Mouse (Mus musculus): ENCODE data around the gene Aspscr1. TPM values are rescaled to one million over a fixed set of nuclear protein-coding genes. Genes with fewer than 3 reads are reported as not detected.

The Aspscr1 gene
- polyA plus RNA-seq, 1 experiment from 2014 or later, result 122 TPM

DNA sequence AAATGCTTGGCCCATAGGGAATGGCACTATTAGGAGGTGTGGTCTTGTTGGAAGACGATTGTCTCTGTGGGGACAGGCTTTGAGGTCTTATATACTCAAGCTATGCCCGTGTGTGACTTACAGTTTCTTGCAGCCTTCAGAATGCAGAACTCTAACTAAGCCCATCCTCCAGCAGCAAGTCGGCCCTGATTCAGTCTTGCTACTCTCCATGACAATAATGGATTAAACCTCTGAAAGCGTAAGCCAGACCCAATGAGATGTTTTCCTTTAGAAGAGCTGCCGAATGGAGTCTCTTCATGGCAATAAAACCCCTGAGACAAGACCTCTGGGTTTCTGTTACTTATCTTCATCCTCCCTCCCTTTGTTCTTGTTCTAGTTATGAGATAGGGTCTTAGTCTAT lies 38.0 kb upstream of the Aspscr1 start:
- H3K9ac ChIP-seq (ENCODE audit: low read length), result no peak overlapping the region
- no peak overlapping the region for H3K4me2 ChIP-seq (ENCODE audit: low read depth, severe bottlenecking)
- no peak overlapping the region for H3K27ac ChIP-seq (replicated peaks; ENCODE audit: low read depth, low read length)
- H3K27me3 ChIP-seq (ENCODE audit: control insufficient read depth, insufficient read depth, low read length), result no peaks in the 10 kb centered on the region
- no peaks in the 10 kb centered on the region for H3K9me3 ChIP-seq (ENCODE audit: control insufficient read depth, low read length)
- H3K36me3 ChIP-seq (ENCODE audit: control insufficient read depth, insufficient read depth, low read length), result no peaks in the 10 kb centered on the region
- DNase-seq (ENCODE audit: low spot score), result no peak
- no peak for ATAC-seq (ENCODE audit: insufficient number of reproducible peaks, low FRiP score, low TSS enrichment, low read depth)
- H3K4me1 ChIP-seq (ENCODE audit: control insufficient read depth, insufficient read depth, low read length), result peaks cover 12% of the 10 kb centered on the region
- H3K4me3 ChIP-seq (ENCODE audit: low read depth, low read length), result no peak overlapping the region
- WGBS, result 85% methylated on average over 5 of the region's 5 CpGs

DNA sequence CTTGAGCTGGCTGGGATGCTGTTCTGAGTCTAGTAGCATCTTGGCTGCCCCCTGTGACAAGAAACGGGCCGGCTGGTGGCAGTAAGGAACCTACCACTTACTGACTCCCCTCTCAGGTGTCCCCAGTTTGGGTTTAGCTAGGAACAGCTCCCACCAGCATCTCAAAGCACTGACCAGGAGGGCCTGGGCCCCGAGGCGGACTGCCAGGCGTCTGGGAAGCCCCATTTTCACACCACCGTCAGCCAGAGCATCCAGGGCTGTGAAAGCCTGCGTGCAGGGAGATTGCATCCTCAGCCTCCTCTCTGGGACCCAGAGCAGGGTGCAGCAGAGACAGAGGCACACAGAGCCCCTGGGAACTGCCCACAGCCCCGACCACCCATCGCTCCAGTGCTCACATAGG lies 31.5 kb upstream of the Aspscr1 start:
- Histone ChIP-seq H3K9ac (ENCODE audit: low read length) (peak overlapping the region; percentile 45), H3K4me1 (ENCODE audit: control insufficient read depth, insufficient read depth, low read length) (peaks cover 18% of the 10 kb centered on the region), H3K36me3 (ENCODE audit: control insufficient read depth, insufficient read depth, low read length) (no peaks in the 10 kb centered on the region), H3K4me3 (ENCODE audit: low read depth, low read length) (no peak overlapping the region), H3K9me3 (ENCODE audit: control insufficient read depth, low read length) (no peaks in the 10 kb centered on the region), H3K27ac (replicated peaks; ENCODE audit: low read depth, low read length) (no peak overlapping the region), H3K27me3 (ENCODE audit: control insufficient read depth, insufficient read depth, low read length) (no peaks in the 10 kb centered on the region), H3K4me2 (ENCODE audit: low read depth, severe bottlenecking) (no peak overlapping the region)
- WGBS, result 49% methylated on average over 9 of the region's 9 CpGs
- DNase-seq (ENCODE audit: low spot score) (no peak), ATAC-seq (ENCODE audit: insufficient number of reproducible peaks, low FRiP score, low TSS enrichment, low read depth) (no peak)

DNA sequence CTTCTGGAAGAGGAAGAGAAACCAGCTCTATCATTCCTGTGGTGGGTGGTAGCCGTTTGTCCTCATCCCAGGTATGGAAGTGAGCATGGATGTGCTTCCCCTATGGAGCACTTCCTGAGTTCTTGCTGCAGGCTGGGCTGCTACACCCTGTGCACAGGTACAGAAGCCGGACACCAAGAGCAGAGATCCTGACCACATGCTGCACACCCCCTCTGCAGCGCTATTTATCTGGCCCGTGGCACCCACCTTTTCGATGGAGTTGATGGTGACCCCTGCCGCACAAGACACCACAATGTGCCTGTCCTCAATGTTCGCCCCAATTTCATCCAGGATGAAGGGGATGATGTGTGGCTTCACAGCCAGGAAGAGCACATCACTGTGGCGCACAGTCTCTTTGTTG lies 30.9 kb upstream of the Aspscr1 start:
- no peak for DNase-seq (ENCODE audit: low spot score)
- Histone ChIP-seq H3K27me3 (ENCODE audit: control insufficient read depth, insufficient read depth, low read length) (no peaks in the 10 kb centered on the region), H3K27ac (replicated peaks; ENCODE audit: low read depth, low read length) (no peak overlapping the region), H3K4me2 (ENCODE audit: low read depth, severe bottlenecking) (no peak overlapping the region), H3K36me3 (ENCODE audit: control insufficient read depth, insufficient read depth, low read length) (no peaks in the 10 kb centered on the region), H3K9ac (ENCODE audit: low read length) (peak overlapping the region; percentile 45; the same call in 1 of the 2 replicates), H3K4me1 (ENCODE audit: control insufficient read depth, insufficient read depth, low read length) (peaks cover 18% of the 10 kb centered on the region), H3K4me3 (ENCODE audit: low read depth, low read length) (no peak overlapping the region), H3K9me3 (ENCODE audit: control insufficient read depth, low read length) (no peaks in the 10 kb centered on the region)
- no peak for ATAC-seq (ENCODE audit: insufficient number of reproducible peaks, low FRiP score, low TSS enrichment, low read depth)
- 79% methylated on average over 8 of the region's 8 CpGs for WGBS

DNA sequence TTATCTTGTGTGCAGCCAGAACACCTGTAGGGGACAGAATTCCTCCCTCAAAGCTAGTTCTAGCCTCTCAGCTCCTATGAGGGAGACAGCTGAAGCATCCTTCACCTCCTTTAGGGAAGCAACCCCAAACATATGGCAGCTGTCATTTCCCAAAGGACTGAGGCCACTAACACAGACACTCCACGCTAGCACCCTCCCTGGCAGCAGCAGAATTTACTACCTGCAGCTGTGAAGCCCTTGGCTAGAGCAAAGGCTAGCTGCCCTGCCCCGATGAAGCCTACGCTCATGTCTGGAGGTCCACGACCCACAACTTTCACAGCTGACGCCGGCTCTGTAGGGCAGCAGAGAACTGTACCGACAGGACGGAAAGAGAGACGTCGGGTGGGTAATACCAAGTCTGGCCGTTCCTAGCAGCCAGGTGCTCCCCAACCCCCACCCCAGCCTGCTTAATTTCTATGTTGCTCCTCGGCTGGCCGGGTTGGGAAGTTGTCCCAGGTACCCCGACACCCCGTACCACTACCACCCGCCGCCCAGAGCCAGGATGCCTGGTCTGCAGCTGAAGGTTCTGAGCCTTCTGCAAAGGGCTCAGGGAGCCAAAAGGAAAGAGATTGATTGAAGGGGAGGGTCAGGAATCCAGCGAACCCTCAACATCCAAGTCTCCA lies 29.7 kb upstream of the Aspscr1 start:
- no peak overlapping the region; the same call in 1 of the 2 replicates for H3K27ac ChIP-seq (replicated peaks; ENCODE audit: low read depth, low read length)

DNA sequence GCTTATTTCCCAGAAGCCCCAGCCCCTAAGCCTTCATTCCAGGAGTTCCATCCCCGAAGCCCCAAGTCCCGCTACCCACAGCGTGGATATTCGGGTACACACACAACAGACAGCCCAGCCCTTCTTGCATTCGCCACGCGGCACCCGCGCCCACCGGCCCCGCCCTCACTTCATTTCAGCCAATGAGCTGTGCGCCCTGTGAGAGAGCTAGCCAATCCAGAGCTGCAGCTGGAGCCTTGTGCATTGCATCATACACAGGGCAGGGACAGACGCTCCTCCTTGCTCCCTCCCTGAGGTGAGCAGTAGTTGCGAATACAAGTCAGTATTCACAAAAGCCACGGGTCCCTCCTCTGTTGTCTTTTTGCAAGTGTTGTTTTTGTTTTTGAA lies 29.2 kb upstream of the Aspscr1 start, which contains the start of gene Pycr1:
Gene Pycr1 (minus strand): TSS at position 169 of the 387 bp plus-strand sequence.
- Histone ChIP-seq H3K27me3 (ENCODE audit: control insufficient read depth, insufficient read depth, low read length) (no peaks in the 10 kb centered on the region), H3K4me2 (ENCODE audit: low read depth, severe bottlenecking) (peak within 1 kb of the TSS; percentile 92), H3K27ac (replicated peaks; ENCODE audit: low read depth, low read length) (no peak within 1 kb of the TSS; the same call in 1 of the 2 replicates), H3K36me3 (ENCODE audit: control insufficient read depth, insufficient read depth, low read length) (no peaks in the 10 kb centered on the region), H3K4me1 (ENCODE audit: control insufficient read depth, insufficient read depth, low read length) (peaks cover 25% of the 10 kb centered on the region), H3K9me3 (ENCODE audit: control insufficient read depth, low read length) (no peaks in the 10 kb centered on the region), H3K4me3 (ENCODE audit: low read depth, low read length) (peak within 1 kb of the TSS; percentile 47), H3K9ac (ENCODE audit: low read length) (peak within 1 kb of the TSS; percentile 67)
- DNase-seq (ENCODE audit: low spot score), result peak; percentile 96
- WGBS, result under 1% methylated on average over 15 of the region's 15 CpGs
- ATAC-seq (ENCODE audit: insufficient number of reproducible peaks, low FRiP score, low TSS enrichment, low read depth), result peak; percentile 97

More for the DNA sequence above, 29.7 kb upstream of the Aspscr1 start:
- Histone ChIP-seq H3K9me3 (ENCODE audit: control insufficient read depth, low read length) (no peaks in the 10 kb centered on the region), H3K4me1 (ENCODE audit: control insufficient read depth, insufficient read depth, low read length) (peaks cover 23% of the 10 kb centered on the region), H3K9ac (ENCODE audit: low read length) (peak overlapping the region; percentile 67), H3K27me3 (ENCODE audit: control insufficient read depth, insufficient read depth, low read length) (no peaks in the 10 kb centered on the region), H3K4me2 (ENCODE audit: low read depth, severe bottlenecking) (peak overlapping the region; percentile 92), H3K4me3 (ENCODE audit: low read depth, low read length) (peak overlapping the region; percentile 47), H3K36me3 (ENCODE audit: control insufficient read depth, insufficient read depth, low read length) (no peaks in the 10 kb centered on the region)
- ATAC-seq (ENCODE audit: insufficient number of reproducible peaks, low FRiP score, low TSS enrichment, low read depth) (peak; percentile 33; the same call in 1 of the 2 replicates), DNase-seq (ENCODE audit: low spot score) (no peak)
- WGBS, result under 1% methylated on average over 18 of the region's 18 CpGs

DNA sequence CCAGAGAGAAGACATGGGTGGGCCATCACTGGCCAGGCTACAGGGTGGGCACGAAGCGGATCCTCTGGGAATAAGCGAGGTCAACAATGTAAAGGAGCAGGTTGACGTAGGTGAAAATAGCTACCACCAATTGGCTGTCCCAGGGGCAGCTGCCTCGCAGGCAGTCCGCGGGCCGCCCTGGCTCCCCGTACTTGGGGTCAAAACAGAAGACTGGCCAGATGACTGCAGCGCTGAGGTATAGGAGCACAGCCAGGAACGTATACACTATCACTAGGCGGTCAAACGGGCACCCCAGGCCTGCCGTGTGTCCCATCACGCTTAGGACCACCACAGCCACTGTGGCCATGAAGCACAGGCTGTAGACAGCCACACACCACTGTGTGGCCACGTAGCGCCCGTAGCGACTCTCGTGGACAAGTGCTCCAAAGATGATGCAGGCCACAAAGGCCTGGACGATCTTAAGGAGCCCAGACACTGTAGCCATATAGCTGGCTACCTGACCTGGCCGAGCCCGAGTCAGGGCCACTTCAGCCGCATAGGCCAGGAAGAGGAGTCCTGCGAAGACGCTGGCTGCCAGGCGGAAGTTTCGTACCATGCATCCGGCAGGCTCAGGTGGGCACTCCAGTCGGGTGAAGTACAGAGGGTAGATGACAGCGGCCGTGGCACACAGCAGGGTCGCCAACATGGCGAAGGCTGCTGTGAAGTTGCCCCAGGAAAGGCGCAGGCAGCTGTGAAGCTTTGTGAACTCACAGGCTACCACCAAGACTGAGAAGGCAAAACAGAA lies 25.5 kb upstream of the Aspscr1 start:
- peak overlapping the region; percentile 20; the same call in 1 of the 2 replicates for H3K4me2 ChIP-seq (ENCODE audit: low read depth, severe bottlenecking)
- WGBS, result 75% methylated on average over 35 of the region's 35 CpGs
- no peaks in the 10 kb centered on the region for H3K36me3 ChIP-seq (ENCODE audit: control insufficient read depth, insufficient read depth, low read length)
- H3K9ac ChIP-seq (ENCODE audit: low read length), result no peak overlapping the region
- no peaks in the 10 kb centered on the region for H3K27me3 ChIP-seq (ENCODE audit: control insufficient read depth, insufficient read depth, low read length)
- H3K4me1 ChIP-seq (ENCODE audit: control insufficient read depth, insufficient read depth, low read length), result peaks cover 17% of the 10 kb centered on the region
- H3K27ac ChIP-seq (replicated peaks; ENCODE audit: low read depth, low read length), result no peak overlapping the region
- no peaks in the 10 kb centered on the region for H3K9me3 ChIP-seq (ENCODE audit: control insufficient read depth, low read length)
- ATAC-seq (ENCODE audit: insufficient number of reproducible peaks, low FRiP score, low TSS enrichment, low read depth) (no peak), DNase-seq (ENCODE audit: low spot score) (no peak)
- H3K4me3 ChIP-seq (ENCODE audit: low read depth, low read length), result no peak overlapping the region

DNA sequence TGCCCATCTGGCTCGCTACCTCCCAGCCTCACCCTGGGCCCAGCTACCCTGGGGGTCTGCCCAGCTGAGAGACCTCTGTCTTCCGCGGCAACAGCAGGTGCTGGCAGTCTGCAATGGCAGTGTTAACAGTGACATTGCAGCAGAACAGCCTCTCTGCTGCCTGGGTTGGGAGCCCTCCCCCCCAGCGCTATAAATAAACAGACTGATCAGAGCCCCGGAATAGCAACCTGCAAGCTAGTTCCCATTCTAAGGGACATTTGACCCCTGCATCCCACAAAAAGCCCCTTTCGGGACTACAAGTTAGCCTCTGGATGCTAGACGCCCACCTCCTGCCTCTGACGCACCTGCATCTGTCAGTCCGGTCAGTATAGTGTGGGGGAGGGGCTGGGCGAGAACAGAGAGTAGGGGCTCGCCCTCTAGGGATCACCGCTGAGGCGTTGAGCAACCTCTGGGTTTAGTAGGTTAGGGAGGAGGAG lies 24.7 kb upstream of the Aspscr1 start, which contains the start of gene Myadml2:
Gene Myadml2 (minus strand): TSS at position 158 of the 476 bp plus-strand sequence.
- H3K27me3 ChIP-seq (ENCODE audit: control insufficient read depth, insufficient read depth, low read length), result no peaks in the 10 kb centered on the region
- H3K9me3 ChIP-seq (ENCODE audit: control insufficient read depth, low read length), result no peaks in the 10 kb centered on the region
- 2% methylated on average over 13 of the region's 13 CpGs for WGBS
- H3K4me2 ChIP-seq (ENCODE audit: low read depth, severe bottlenecking), result peak within 1 kb of the TSS; percentile 20
- ATAC-seq (ENCODE audit: insufficient number of reproducible peaks, low FRiP score, low TSS enrichment, low read depth) (0 out of 2 replicates have a peak, but pooled peaks have one; percentile 45), DNase-seq (ENCODE audit: low spot score) (peak; percentile 63)
- no peaks in the 10 kb centered on the region for H3K36me3 ChIP-seq (ENCODE audit: control insufficient read depth, insufficient read depth, low read length)
- peaks cover 9% of the 10 kb centered on the region for H3K4me1 ChIP-seq (ENCODE audit: control insufficient read depth, insufficient read depth, low read length)
- no peak within 1 kb of the TSS for H3K27ac ChIP-seq (replicated peaks; ENCODE audit: low read depth, low read length)
- H3K4me3 ChIP-seq (ENCODE audit: low read depth, low read length), result no peak within 1 kb of the TSS
- no peak within 1 kb of the TSS for H3K9ac ChIP-seq (ENCODE audit: low read length)

DNA sequence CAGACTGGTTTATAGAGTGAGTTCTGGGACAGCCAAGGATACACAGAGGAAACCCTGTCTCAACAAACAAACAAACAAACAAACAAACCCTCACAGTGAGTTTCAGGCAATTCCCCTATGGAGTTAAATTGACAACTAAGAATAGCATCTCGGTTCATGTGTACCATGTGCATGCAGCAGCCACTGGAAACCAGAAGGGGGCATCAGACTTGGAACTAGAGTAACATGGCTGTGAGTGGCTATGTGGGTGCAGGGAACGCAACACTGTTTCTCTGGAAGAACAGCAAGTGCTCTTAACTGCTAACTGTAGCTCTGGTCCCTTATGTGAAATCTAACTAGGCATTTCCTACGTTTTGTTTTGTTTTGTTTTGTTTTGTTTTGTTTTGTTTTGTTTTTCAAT lies 20.9 kb upstream of the Aspscr1 start:
- H3K9me3 ChIP-seq (ENCODE audit: control insufficient read depth, low read length), result no peaks in the 10 kb centered on the region
- no peak overlapping the region for H3K9ac ChIP-seq (ENCODE audit: low read length)
- ATAC-seq (ENCODE audit: insufficient number of reproducible peaks, low FRiP score, low TSS enrichment, low read depth) (no peak), DNase-seq (ENCODE audit: low spot score) (no peak)
- no peak overlapping the region for H3K27ac ChIP-seq (replicated peaks; ENCODE audit: low read depth, low read length)
- 80% methylated on average over 3 of the region's 3 CpGs for WGBS
- peaks cover 7% of the 10 kb centered on the region for H3K4me1 ChIP-seq (ENCODE audit: control insufficient read depth, insufficient read depth, low read length)
- H3K4me3 ChIP-seq (ENCODE audit: low read depth, low read length), result no peak overlapping the region
- H3K27me3 ChIP-seq (ENCODE audit: control insufficient read depth, insufficient read depth, low read length), result no peaks in the 10 kb centered on the region
- H3K4me2 ChIP-seq (ENCODE audit: low read depth, severe bottlenecking), result no peak overlapping the region
- H3K36me3 ChIP-seq (ENCODE audit: control insufficient read depth, insufficient read depth, low read length), result no peaks in the 10 kb centered on the region

All from limb, embryonic 11.5 days (tissue).